Mouse (Mus musculus): Measurements from ENCODE around the gene Spns2. TPM values are rescaled to one million over a fixed set of nuclear protein-coding genes. Genes with fewer than 3 reads are reported as not detected.

Gene Spns2
- polyA plus RNA-seq, 1 experiment from 2014 or later = 12.6 TPM

DNA sequence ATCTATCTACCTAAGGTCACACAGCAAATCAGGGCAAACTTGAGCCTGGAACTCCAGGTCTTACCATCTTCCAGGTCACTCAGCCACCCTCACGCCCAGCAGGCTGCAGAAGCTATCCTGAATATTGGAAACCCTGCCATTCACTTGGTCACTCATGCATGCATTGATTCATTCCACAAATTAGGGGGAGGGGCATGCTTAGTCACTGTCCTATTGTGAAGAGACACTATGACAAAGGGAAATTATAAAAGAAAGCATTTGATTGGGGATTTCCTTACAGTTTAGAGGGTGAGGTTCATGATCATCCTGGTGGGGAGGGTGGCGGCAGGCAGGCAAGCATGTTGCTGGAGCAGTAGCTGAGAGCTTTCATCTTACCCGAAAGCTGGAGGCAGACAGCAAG, 24.9 kb downstream of the Spns2 start:
- H3K9me3 ChIP-seq (ENCODE audit: control insufficient read depth, low read length) = no peaks in the 10 kb centered on the region
- H3K4me1 ChIP-seq (ENCODE audit: control insufficient read depth, insufficient read depth, low read length) = 0 out of 2 replicates have a peak, but pooled peaks cover 6% of the 10 kb centered on the region
- 38% methylated on average over 3 of the region's 3 CpGs for WGBS
- H3K27me3 ChIP-seq (ENCODE audit: control insufficient read depth, insufficient read depth, low read length) = no peaks in the 10 kb centered on the region
- no peak overlapping the region for H3K4me3 ChIP-seq (replicated peaks; ENCODE audit: low read depth, low read length)
- H3K27ac ChIP-seq (replicated peaks; ENCODE audit: low read depth, low read length) = no peak overlapping the region
- ATAC-seq (ENCODE audit: low FRiP score, low TSS enrichment) (no peak), DNase-seq (no peak)
- no peak overlapping the region for H3K9ac ChIP-seq (replicated peaks; ENCODE audit: low read length)
- peaks cover 9% of the 10 kb centered on the region for H3K36me3 ChIP-seq (ENCODE audit: control insufficient read depth, insufficient read depth, low read length)
- no peak overlapping the region for H3K4me2 ChIP-seq (ENCODE audit: low read length)

GRCm38 (mm10) chr11:72461500-72461981, 28.2 kb downstream of the Spns2 start:
- H3K4me3 ChIP-seq (replicated peaks; ENCODE audit: low read depth, low read length) = no peak overlapping the region
- 0 out of 2 replicates have a peak, but pooled peaks cover 4% of the 10 kb centered on the region for H3K4me1 ChIP-seq (ENCODE audit: control insufficient read depth, insufficient read depth, low read length)
- H3K9me3 ChIP-seq (ENCODE audit: control insufficient read depth, low read length) = no peaks in the 10 kb centered on the region
- H3K27me3 ChIP-seq (ENCODE audit: control insufficient read depth, insufficient read depth, low read length) = no peaks in the 10 kb centered on the region
- ATAC-seq (ENCODE audit: low FRiP score, low TSS enrichment) (no peak), DNase-seq (no peak)
- H3K27ac ChIP-seq (replicated peaks; ENCODE audit: low read depth, low read length) = no peak overlapping the region
- H3K36me3 ChIP-seq (ENCODE audit: control insufficient read depth, insufficient read depth, low read length) = peaks cover 24% of the 10 kb centered on the region
- 53% methylated on average over 5 of the region's 5 CpGs for WGBS
- no peak overlapping the region for H3K4me2 ChIP-seq (ENCODE audit: low read length)
- H3K9ac ChIP-seq (replicated peaks; ENCODE audit: low read length) = no peak overlapping the region

DNA sequence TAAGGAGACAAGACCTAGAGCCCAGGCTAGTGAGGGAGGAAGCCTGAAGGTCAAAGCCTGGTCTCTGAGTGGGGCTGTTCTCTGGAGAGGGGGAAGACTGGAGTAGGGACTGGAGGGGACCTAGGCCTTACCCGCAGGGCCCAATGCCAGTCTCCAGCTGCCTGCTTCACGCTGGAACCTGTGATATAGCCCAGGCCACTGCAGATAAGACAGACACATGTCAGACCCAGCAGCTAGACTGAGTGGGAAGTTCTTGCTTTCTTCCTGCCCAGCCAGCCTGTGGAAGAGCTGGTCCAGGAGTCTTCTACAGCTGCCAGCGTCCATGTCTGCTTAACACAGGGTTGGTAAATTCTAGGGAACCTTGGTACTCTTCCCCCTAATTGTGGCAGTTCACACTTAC, 31.2 kb downstream of the Spns2 start:
- H3K9me3 ChIP-seq (ENCODE audit: control insufficient read depth, low read length) = no peaks in the 10 kb centered on the region
- ATAC-seq (ENCODE audit: low FRiP score, low TSS enrichment) (no peak), DNase-seq (no peak)
- 0 out of 2 replicates have a peak, but pooled peaks cover 4% of the 10 kb centered on the region for H3K4me1 ChIP-seq (ENCODE audit: control insufficient read depth, insufficient read depth, low read length)
- H3K4me3 ChIP-seq (replicated peaks; ENCODE audit: low read depth, low read length) = no peak overlapping the region
- H3K36me3 ChIP-seq (ENCODE audit: control insufficient read depth, insufficient read depth, low read length) = peaks cover 33% of the 10 kb centered on the region
- WGBS = 80% methylated on average over 3 of the region's 3 CpGs
- H3K27ac ChIP-seq (replicated peaks; ENCODE audit: low read depth, low read length) = no peak overlapping the region
- no peak overlapping the region for H3K4me2 ChIP-seq (ENCODE audit: low read length)
- no peak overlapping the region for H3K9ac ChIP-seq (replicated peaks; ENCODE audit: low read length)
- H3K27me3 ChIP-seq (ENCODE audit: control insufficient read depth, insufficient read depth, low read length) = no peaks in the 10 kb centered on the region

DNA sequence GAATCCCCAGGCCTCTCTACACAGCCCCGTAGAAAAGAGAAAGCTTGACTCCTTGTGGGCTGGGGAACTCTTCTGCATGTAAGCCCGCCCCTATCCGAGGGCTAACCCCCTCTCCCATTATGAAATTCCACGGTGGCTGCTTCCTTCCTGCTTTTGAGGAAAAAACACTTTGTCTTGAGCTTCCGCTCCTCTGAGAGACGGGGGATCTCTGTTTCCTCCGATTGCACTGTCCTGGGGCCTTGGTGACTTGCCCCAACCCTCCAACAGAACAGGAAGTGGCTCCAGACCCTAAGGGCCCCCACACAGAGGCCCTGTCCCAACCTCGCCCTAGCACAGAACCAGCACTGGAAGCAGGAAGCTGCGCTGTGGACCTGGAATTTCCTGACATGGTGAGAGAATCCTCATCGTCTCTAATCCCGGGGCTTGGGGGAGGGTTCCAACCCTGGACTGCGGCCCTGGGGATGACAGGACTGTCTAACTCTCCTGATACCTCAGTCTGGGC, 31.7 kb downstream of the Spns2 start:
- Histone ChIP-seq H3K4me3 (replicated peaks; ENCODE audit: low read depth, low read length) (no peak overlapping the region), H3K4me1 (ENCODE audit: control insufficient read depth, insufficient read depth, low read length) (0 out of 2 replicates have a peak, but pooled peaks cover 4% of the 10 kb centered on the region), H3K9ac (replicated peaks; ENCODE audit: low read length) (no peak overlapping the region), H3K27ac (replicated peaks; ENCODE audit: low read depth, low read length) (no peak overlapping the region), H3K4me2 (ENCODE audit: low read length) (no peak overlapping the region), H3K9me3 (ENCODE audit: control insufficient read depth, low read length) (no peaks in the 10 kb centered on the region), H3K36me3 (ENCODE audit: control insufficient read depth, insufficient read depth, low read length) (peaks cover 38% of the 10 kb centered on the region), H3K27me3 (ENCODE audit: control insufficient read depth, insufficient read depth, low read length) (no peaks in the 10 kb centered on the region)
- 69% methylated on average over 12 of the region's 12 CpGs for WGBS
- no peak for ATAC-seq (ENCODE audit: low FRiP score, low TSS enrichment)
- DNase-seq = no peak

DNA sequence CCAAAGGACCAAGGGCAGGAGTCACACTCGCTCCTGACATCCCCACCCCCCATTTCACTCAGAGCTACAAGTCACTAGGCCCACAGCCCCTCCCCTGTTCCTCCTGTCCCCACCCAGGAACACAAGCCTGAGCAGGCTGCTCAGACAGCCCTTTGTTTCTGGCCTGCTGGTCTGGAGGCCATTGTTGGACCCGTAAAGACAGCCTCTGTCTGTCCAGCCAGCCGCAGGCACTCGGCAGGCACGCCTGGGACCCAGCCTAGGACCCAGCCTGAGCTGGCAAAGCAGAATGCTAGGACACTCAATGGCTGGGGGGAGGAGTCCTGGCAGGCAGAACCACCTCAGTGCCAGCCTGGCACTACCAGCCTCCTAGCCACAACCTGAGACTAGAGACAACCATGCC, 34.0 kb downstream of the Spns2 start:
- peaks cover 55% of the 10 kb centered on the region for H3K36me3 ChIP-seq (ENCODE audit: control insufficient read depth, insufficient read depth, low read length)
- no peak overlapping the region for H3K9ac ChIP-seq (replicated peaks; ENCODE audit: low read length)
- no peak overlapping the region for H3K4me3 ChIP-seq (replicated peaks; ENCODE audit: low read depth, low read length)
- ATAC-seq (ENCODE audit: low FRiP score, low TSS enrichment) (peak; percentile 24; the same call in 1 of the 2 replicates), DNase-seq (peak; percentile 23)
- 26% methylated on average over 5 of the region's 5 CpGs for WGBS
- H3K27ac ChIP-seq (replicated peaks; ENCODE audit: low read depth, low read length) = no peak overlapping the region
- no peak overlapping the region for H3K4me2 ChIP-seq (ENCODE audit: low read length)
- H3K27me3 ChIP-seq (ENCODE audit: control insufficient read depth, insufficient read depth, low read length) = no peaks in the 10 kb centered on the region
- no peaks in the 10 kb centered on the region for H3K9me3 ChIP-seq (ENCODE audit: control insufficient read depth, low read length)
- H3K4me1 ChIP-seq (ENCODE audit: control insufficient read depth, insufficient read depth, low read length) = no peaks in the 10 kb centered on the region

GRCm38 (mm10) chr11:72453105-72453953, 36.4 kb downstream of the Spns2 start:
- H3K4me1 ChIP-seq (ENCODE audit: control insufficient read depth, insufficient read depth, low read length) = no peaks in the 10 kb centered on the region
- H3K27me3 ChIP-seq (ENCODE audit: control insufficient read depth, insufficient read depth, low read length) = no peaks in the 10 kb centered on the region
- peaks cover 72% of the 10 kb centered on the region for H3K36me3 ChIP-seq (ENCODE audit: control insufficient read depth, insufficient read depth, low read length)
- no peak overlapping the region for H3K4me3 ChIP-seq (replicated peaks; ENCODE audit: low read depth, low read length)
- H3K4me2 ChIP-seq (ENCODE audit: low read length) = no peak overlapping the region
- H3K27ac ChIP-seq (replicated peaks; ENCODE audit: low read depth, low read length) = no peak overlapping the region
- WGBS = 64% methylated on average over 15 of the region's 15 CpGs
- DNase-seq (no peak), ATAC-seq (ENCODE audit: low FRiP score, low TSS enrichment) (no peak)
- H3K9me3 ChIP-seq (ENCODE audit: control insufficient read depth, low read length) = no peaks in the 10 kb centered on the region
- no peak overlapping the region for H3K9ac ChIP-seq (replicated peaks; ENCODE audit: low read length)

- 88% methylated on average over 3 of the region's 3 CpGs for WGBS
- no peak for DNase-seq
- Histone ChIP-seq H3K27me3 (ENCODE audit: control insufficient read depth, insufficient read depth, low read length) (no peaks in the 10 kb centered on the region), H3K4me2 (ENCODE audit: low read length) (no peak overlapping the region), H3K9me3 (ENCODE audit: control insufficient read depth, low read length) (no peaks in the 10 kb centered on the region), H3K4me1 (ENCODE audit: control insufficient read depth, insufficient read depth, low read length) (no peaks in the 10 kb centered on the region), H3K9ac (replicated peaks; ENCODE audit: low read length) (no peak overlapping the region), H3K4me3 (replicated peaks; ENCODE audit: low read depth, low read length) (no peak overlapping the region), H3K27ac (replicated peaks; ENCODE audit: low read depth, low read length) (no peak overlapping the region), H3K36me3 (ENCODE audit: control insufficient read depth, insufficient read depth, low read length) (peaks cover 82% of the 10 kb centered on the region)
- ATAC-seq (ENCODE audit: low FRiP score, low TSS enrichment) = no peak
Measured at GRCm38 (mm10) chr11:72452140-72452665, 37.5 kb downstream of the Spns2 start.

GRCm38 (mm10) chr11:72447475-72447874, 42.2 kb downstream of the Spns2 start:
- Histone ChIP-seq H3K4me2 (ENCODE audit: low read length) (no peak overlapping the region), H3K4me1 (ENCODE audit: control insufficient read depth, insufficient read depth, low read length) (peaks cover under 1% of the 10 kb centered on the region; the same call in 1 of the 2 replicates), H3K36me3 (ENCODE audit: control insufficient read depth, insufficient read depth, low read length) (peaks cover 100% of the 10 kb centered on the region), H3K9me3 (ENCODE audit: control insufficient read depth, low read length) (no peaks in the 10 kb centered on the region), H3K4me3 (replicated peaks; ENCODE audit: low read depth, low read length) (no peak overlapping the region), H3K27ac (replicated peaks; ENCODE audit: low read depth, low read length) (no peak overlapping the region), H3K9ac (replicated peaks; ENCODE audit: low read length) (no peak overlapping the region), H3K27me3 (ENCODE audit: control insufficient read depth, insufficient read depth, low read length) (no peaks in the 10 kb centered on the region)
- DNase-seq = no peak
- 87% methylated on average over 8 of the region's 8 CpGs for WGBS
- ATAC-seq (ENCODE audit: low FRiP score, low TSS enrichment) = no peak
